Mouse (Mus musculus) ES-Bruce4 (cell line): ENCODE data around the gene Chchd2.

ENCODE experiments used
- CTCF ChIP-seq: IDR thresholded peaks from one replicate; pipeline ENCODE4 v1.8.1; 2011; ENCODE audit warnings: low read depth, low read length
- EP300 ChIP-seq: IDR thresholded peaks from 2 replicates; pipeline ENCODE4 v1.6.1; 2011; ENCODE audit warnings: low read depth, low read length; ENCODE audit not compliant: insufficient read depth
- POLR2A ChIP-seq: IDR thresholded peaks from one replicate; pipeline ENCODE4 v1.8.1; 2011; ENCODE audit warnings: low read length; ENCODE audit not compliant: insufficient read depth

GRCm38 (mm10) chr5:129879888-129880287 is 7.4 kb downstream of the Chchd2 start:
- TF ChIP-seq POLR2A, result no peak
- no peak for TF ChIP-seq CTCF
- no peak for TF ChIP-seq EP300
